Mouse (Mus musculus) heart, adult 18-20 months (tissue): Measurements from ENCODE around the gene Gba2. TPM values are rescaled to one million over a fixed set of nuclear protein-coding genes. Genes with fewer than 3 reads are reported as not detected.

Experiments
- DNase-seq, 2 experiments: peaks; one replicate each; pipeline ENCODE4 v3.0.0; 2021 to 2022; ENCODE audit warnings: mixed read lengths in 1 of 2
- total RNA-seq, 2 experiments: library from RNA; stranded (reverse); gene quantifications; 2 replicates each; pipeline ENCODE4 v1.2.3; 2021

Gene Gba2
- total RNA-seq, 2 experiments from 2014 or later = 9.3 to 10.8 TPM

DNA sequence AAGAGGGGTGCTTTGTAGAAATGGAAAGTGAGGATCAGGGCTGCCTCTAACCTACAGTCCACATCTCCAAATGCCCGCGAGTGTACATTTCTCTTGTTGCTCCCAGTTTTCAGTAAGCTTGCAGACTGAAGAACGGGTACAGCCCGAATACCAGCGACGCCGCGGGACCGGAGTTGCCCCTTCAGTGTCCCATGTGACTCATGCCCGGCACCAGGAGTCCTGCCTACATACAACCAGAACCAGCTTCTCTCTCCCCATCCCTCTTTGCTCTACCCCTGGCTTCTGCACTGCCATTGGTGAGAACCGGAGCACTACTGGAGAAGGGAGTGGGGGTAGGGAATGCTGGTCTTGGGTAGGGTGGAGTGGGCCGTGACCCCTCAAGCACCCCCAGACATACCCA, 2.7 kb upstream of the Gba2 start:
- DNase-seq = no peak

DNA sequence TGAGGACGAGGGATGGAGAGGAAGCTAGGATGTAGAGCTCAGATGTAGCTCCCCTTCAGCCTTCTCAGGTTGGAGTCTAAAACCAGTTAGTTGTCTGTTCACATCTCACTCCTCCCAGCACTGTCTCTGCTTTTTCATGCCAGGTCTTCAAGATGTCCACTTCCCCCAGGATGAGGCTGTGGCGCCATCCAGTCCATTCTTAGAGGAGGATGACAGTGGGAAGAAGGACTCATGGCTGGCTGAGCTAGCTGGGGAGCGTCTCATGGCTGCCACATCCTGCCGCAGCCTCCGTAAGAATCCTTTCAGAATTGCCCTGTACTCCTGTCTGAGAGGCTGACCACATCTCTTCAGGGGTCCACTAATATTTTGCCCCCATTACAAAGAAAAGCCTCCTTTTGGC, 2.0 kb upstream of the Gba2 start:
- no peak for DNase-seq

DNA sequence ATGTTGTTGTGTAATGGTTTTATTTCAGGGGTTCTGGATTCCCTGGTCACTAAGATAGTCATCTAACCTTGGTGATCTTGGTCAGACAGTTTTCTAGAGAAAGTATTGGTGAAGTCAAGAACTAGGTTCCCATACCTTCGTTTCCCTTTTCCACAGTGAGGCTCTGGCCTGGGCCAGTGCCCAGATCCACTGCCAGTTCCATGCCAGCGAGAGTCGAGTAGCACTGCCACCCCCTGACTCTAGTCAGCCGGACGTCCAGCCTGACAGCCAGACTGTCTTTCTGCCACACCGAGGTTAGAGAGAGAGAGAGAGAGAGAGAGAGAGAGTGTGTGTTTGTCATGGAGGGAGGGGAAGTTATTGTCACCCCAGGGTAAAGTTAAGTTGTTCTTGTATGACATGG, 1.1 kb upstream of the Gba2 start:
- DNase-seq = no peak

DNA sequence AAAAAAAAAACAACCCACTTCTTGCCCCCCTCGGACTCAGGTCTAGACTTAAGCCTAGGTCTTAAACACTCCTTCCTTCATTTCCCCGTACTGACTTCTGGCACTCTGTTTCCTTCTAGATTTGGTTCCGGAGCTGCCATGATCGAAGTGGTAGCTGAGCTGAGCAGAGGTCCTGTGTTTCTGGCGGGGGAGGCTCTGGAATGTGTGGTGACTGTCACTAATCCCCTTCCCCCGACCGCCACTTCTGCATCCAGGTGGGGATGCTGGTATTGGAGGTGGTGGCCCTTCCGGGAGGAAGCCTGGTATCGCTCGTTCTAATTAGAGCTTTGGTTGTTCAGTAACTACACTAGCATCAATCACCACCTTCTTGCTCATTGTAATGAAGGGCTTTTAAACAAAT, 583 bp upstream of the Gba2 start:
- peak in 1 of 2 experiments; percentile 15 for DNase-seq

DNA sequence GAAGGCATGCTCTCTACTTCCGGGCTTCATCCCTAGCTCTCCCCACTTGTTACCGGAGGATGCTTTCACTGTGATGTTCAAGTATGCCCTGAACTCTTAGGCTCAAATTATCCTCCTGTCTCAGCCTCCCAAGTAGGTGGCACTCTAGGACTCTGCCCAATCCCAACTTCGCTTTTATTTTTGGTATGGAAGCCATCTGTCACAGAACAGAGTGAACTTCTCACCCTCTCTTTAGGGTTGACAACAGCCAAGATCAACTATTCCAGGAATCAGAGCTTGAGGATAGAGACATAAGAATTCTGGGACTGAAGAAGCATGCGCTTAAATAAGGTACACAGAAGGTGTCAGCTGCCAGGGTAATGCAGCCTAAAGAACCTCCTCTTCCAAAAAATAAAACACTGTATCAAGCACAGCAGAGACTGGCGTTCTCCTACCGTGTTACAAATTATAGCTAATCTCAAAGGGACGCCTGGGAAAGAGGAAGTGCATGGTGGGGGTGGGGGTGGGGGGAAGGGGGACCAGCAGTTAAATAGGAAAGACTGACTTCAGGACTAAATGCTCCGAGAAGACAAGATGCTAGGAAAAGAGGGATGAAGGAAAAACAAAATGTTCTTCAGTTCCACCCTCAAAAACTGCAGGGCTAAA, 1.3 kb downstream of the Gba2 start:
- no peak for DNase-seq

DNA sequence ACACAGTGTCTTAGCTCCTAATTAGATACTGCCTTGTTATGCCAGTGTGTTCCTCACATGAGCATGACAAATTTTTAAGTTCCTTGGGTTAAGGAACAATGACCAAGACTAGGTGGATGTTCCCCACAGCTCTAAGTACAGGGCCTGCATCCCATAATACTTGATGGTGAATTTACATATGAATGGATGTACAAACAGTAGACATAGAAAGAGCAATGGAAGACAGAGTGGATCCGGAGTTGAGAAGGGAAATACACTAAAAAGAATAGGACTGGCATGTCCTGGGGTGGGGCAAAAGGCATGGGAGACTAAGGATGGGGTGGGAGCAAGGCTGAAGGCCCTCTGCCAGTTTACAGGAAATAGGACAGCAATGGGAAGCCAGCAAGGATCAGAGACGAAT, 3.3 kb downstream of the Gba2 start:
- DNase-seq = no peak

DNA sequence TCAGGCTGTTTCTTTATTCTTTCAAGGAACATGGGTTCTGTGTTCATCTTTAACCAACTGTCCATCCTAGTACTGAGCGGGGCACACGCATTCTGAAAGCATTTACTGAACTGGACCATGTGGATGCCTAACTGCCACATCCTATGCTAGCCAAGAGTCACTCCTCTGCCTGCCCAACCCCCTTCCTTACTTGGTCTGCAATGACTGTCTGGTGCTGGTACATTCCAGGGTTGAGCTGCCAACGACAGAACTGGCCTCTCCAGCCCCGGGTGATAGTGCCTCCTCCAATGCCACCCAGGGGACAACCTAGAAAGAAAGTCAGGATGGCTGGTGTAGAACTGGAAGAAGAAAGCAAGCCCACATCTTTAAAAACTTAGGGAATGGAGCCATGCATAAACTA, 5.1 kb downstream of the Gba2 start:
- DNase-seq = peak in 1 of 2 experiments; percentile 56

DNA sequence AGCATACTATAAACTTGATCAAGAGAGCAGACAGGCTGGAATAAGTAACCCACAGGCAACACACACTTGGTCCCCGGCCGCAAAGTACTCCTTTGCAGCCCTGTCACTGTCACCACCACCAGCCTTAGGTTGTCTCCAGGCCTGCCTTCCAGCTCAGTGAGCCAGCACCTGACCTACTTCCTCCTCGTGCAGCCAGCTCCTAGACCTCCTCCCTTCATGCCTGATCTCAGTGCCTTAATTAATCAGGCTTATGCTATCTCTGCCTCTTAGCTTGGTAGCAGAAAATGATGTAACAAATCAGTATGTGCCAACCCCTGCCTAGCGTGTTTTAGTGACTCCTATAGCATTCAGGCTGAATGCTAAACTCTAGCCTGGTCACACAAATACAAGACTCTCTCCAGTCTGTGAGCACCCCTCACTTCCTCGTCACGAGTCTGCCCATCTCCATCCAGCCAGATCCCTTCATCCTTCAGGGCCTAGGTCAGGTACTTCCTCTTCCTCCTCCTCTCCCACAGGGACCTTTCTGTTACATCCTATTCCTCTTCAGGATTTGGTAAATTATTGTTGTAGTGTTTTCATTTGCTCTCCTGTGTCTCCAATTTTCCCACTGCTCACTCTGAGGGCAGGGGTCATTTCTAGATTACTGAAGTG, 7.2 kb downstream of the Gba2 start:
- DNase-seq = no peak

DNA sequence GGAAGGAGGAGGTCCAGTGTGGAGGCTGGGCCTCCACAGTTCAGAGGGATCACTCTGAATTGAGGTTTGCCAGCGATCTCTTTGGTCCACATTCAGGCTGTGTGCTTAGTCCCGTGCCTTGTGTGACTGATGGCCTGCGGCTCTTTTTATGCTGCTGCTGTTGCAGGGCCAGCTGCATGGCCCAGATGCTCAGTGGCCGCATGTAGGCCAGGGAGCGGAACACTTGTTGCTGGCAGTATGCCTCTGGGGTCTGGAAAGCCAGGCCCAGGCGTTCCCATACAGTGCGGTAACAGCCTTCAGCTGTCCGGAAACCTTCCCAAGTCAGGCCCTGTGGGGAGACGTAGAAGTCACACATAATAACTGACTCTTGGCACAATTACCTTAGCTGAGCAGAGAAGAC, 11.5 kb downstream of the Gba2 start:
- no peak for DNase-seq

DNA sequence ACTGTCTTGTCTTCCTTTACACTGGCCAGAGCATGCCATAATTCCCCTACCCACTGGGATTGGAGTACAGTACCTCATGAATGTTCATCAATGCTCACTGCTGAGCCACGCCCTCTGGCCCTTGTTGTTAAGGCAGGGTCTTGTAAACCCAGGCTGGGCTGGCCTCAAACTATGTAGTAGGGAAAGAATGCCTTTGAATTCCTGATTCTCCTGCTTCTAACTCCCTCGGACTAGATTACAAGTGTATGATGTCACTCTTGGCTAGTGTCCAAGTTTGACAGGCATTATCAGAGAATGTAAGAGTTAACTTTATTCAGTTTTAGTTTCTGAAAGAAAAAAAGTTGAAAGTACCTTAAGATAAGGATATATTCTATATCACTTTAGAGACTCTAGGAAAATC, 14.4 kb downstream of the Gba2 start:
- no peak for DNase-seq

DNA sequence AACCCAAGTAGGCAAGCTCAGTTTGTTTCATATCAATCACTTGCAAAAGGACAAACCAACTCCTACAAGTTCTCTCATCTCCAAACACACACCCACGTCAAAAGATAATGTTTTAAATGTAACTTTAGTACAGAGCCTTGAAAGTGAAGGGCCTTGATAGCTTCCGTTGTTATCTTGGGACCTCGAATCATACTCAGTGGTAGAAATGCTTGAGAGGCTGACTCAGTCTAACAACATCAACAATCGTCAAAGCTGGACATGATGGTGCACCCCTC, 15.1 kb downstream of the Gba2 start:
- no peak for DNase-seq

DNA sequence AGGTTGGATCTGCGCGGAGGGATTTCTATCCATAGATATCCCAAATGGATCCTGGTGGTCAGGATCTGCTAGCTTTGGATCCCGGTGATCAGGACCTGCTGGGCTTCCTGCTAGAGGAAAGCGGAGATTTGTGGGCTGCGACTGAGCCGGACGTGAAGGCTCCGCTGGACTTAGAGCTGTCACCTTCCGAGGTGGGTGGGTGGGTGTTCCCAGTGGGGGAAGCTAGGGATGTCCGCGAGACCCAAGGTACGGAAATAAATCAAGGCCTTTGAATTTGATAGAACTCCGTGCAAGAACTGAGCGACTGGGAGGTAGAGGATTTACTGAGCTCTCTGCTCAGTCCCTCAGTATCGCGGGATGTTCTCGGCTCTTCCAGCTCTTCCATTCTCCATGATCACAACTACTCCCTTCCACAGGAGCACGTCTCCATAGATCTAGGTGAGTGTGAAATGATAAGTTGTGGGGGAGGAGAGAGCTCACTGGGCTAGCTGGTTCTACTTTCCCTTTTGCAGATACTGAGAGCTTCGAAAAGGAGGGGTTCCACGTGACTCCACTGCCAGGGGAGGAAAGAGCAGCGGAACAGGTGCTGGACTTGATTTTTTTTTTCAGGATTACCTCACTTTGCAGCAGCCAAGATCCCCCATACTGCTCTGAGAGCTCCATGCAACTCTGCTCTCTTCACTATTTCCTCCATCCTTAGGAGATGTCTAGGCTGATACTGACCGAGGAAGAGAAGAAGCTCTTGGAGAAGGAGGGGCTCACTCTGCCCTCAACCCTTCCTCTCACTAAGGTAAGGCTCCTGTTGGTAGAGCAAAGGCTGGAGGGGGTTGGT, 15.7 kb downstream of the Gba2 start:
- no peak for DNase-seq

DNA sequence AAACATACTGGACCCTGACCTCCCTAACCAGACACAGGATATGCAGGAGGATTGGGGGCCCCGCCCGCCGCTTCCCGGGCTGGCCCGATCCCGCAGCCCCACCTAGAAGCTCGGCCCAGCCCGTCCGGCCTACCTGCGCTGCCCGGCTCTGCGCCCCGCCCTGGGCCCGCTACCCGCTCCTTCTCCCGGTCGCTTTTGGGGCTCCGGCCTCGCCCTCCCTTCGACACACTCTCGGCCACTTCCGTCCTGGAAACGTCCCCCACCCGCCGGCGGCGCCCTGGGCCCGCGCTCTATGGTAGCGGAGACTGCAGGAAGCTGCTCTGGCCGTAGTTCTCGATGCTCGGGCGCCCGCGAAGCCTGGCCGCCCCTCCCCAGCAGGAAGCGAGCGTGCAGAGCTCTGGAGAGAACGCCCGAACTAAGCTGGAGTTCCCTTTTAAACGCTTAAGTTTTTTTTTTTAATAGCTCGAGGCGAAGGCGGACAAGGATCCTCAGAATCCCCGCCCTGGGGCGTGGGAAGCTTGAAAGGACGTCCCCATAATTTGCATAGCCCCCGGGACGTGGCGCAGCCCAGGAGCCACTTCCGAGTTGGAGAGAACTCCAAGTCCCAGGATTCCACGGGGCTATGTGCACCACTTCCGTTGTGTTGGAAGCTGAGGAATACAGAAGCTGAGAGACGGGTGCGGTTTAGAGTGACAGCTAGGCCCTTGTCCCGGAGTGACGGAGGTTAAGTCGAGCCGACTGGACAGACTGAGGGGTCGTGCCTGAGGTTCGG, 16.5 kb downstream of the Gba2 start, which contains the start of the genes Creb3 and Tln1:
Creb3 (plus strand) TSS at position 336 of the 772 bp plus-strand sequence.
Tln1 (minus strand) TSS at position 695 of the 772 bp plus-strand sequence.
- peak; percentile 97 to 98 for DNase-seq

DNA sequence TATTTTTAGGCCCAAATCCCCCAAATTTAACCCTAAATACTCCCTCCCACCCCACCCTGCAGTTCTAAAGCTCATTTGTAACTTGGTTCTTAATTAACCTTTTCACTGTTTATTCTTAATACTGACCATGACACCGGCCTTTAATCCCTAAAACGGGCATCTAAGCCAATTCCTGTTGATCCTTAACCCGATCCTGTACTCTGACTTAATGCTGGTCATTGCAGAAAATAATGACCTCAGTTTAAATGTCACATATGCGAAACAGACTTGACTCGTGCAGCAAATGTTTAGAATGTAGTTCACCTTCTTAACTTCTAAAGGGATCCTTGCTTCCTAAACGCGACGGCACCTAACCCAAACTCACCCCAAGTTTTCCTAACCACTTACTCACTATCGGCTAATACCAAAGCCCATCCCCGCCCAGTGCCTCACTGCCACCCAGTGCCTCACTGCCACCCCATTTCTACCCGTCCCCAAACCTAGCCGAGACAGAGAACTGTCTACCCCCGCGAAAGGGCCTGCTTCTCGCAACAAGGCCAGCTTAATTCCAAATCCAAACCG, 17.2 kb downstream of the Gba2 start:
- DNase-seq = no peak

DNA sequence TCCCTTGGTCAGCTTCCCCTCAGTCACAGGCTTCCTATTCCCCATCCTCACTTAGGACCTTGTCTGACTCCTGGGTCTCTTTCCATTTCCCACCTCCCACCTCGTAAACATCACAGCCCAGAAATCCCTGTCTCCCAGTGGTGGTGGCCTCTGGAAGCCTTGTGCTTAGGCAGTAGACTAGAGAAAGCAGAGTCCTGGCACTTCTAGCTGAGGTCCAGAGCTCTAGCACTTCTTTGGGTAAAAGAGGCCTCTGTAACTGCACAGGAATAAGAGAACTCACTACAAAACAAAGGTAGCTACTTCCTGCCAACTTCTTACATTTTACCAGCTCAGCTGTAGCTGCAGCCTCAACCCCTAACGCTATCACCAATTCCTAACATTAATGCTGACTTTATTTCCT, 17.7 kb downstream of the Gba2 start:
- DNase-seq = no peak

DNA sequence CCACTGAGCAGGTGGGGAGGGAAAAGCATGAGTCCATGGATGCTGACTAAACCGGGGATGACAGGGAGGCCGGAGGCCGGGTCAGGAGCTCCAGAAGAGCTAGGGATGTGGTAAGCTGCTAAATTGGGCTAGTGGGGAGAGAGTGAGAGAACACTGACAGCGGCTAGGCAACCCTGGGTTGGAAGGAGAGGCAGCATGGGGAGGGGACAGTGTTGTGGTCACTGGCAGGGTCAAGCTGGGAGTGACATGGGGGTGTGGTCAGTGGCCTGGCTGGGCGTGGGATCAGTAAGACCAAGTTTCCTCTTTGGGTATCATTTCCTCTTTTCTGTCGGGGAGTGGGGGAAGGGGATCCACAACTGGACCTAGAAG, 18.4 kb downstream of the Gba2 start:
- peak; percentile 63 to 88 for DNase-seq

DNA sequence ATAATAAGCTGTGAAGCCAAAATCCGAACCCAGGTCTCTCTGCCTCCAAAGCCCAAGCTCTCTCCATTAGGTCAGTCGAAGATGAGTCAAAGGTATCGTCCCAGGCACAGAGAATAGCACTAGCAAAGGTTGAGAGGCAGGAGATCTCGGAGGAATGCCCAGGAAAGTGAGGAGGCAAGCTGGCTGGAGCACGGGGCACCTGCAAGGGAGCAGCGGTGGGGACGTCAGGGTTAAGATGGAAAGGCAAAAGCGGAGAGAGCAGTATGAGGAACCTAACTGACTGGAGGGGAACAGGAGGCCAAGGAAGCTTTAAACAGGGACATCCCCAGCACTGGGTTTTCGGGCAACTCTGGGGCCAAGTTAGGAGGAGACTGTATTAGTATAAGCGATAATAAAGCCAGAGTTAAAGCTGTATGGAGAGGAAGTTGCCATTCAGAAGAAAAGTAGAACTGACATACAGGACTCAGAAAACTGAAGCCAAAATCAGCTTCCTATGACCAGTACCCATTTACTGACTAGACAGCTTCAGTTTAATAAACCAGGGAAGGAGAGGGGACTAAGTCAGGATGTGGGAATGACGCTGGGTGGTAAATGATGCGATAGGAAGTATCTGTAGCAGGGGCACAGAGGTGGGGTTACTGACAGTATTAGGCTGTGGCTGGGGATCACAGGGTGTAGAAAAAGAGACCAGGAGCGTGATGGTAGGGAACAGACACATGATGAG, 19.0 kb downstream of the Gba2 start:
- peak in 1 of 2 experiments; percentile 35 for DNase-seq

DNA sequence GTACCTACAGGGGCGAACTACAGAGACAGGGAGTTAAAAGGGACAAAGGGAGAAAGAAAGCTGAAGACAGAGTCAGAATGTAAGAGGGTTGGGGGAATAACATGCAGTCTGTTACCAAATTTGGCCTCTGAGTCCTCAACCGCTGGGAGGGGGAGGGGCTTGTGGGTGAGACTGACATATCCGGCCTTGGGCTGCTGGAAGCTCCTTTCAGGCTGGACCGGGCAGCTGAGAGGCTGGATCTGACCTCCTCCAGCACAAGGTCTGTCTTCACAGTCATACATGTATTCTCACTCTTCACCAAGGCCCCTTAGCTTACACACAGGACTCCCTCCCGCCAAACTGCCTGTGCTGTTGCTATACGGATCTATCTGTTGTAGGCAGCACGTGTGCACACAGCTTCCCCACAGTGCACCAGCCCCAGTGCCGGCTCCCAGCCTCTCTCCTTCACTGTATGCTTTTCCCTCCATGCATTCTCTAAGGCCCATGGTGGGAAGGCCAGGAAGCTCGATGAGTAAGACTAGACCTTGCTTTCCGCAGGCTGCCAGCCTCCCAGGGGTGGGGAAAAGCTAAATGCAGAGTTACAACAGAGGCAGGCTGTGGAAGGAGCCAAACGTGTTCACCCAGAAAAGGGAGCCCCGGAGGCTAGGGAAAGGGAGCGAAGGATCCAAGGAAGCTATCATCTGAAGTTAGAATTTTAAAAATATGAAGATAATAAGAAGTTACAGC, 19.9 kb downstream of the Gba2 start:
- peak; percentile 76 to 79 for DNase-seq

DNA sequence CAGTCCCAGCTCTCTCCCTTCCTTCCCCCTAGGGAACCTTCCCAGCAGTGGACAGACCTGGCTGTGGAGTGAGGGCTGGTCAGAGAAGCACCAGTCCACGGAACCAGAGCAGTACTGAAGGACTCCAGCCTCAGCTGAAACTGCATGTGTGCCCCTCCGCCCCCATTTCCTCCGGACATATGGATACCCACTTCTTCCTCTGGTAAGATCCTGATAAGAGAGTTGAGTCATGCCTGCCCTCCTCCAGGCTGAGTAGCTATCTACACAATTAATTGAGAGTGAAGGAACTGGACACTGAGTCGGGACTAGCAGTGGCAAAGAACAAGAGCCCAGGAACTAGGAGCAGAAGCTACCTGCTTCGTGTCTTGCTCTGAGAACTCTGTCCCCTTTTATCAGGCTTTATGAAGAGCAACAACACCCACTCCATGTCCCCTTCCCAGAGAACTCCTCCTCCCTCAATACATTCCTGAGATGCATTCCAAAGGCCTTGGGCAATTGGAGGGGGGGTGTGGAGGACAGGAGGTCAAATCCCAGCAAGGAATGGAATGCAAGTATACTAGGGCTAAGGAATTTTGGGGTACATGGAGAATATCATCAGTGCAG, 20.5 kb downstream of the Gba2 start:
- DNase-seq = peak in 1 of 2 experiments; percentile 30

DNA sequence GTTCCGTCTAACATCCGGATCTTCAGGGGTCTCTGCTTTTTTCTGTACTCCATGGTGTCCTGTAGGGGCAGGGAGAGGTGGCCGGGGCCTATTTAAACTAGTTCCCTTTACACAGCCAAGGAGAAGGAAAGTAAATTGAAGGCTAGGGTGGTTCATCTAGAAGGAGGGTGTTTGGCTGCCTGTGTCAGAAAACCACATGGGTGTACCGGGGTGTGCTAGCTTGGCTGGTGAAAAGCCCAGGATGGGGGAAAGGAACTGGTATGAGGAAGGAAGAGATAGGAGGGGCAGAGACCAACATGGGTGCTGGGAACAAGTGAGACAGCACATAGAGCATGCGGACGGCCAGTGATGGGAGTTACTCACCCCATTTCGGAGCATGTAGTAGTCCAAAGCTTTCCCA, 22.7 kb downstream of the Gba2 start:
- no peak for DNase-seq

DNA sequence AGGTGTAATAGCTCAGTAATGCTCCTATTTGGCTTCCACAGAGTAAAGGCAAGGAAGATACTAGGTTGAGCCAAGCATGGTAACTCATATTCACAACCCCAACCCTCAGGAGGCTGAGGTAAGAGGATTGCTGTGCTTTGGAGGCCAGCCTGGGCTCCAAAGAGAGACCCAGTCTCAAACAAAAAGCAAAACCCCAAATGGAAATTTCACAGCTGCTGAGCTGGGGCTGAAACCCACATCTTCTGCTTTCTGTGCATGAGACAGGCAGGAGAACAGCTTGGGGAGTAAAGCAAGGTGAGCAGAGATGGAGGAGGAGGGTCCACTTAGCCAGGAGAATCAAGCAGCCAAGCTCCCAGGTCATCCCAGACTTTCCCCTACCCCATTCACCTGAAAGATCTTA, 24.8 kb downstream of the Gba2 start:
- DNase-seq = no peak
